Mouse (Mus musculus) lung, embryonic 15.5 days (tissue): ENCODE measurements around the gene Ccdc9b. TPM values are rescaled to one million over a fixed set of nuclear protein-coding genes. Genes with fewer than 3 reads are reported as not detected.

Experiments
- ATAC-seq: fragments of 200-750 bp; cut with Nextera tagmentation; 2 replicates; pipeline ENCODE4 v1.8.0; 2017; ENCODE audit warnings: moderate number of reproducible peaks, borderline replicate concordance; ENCODE audit not compliant: low FRiP score, low TSS enrichment; ENCODE audit errors: extremely low read depth
- H3K27ac ChIP-seq: fragments of 300-500 bp; sonication (generic); 2 replicates; pipeline ENCODE4 v1.5.1; 2015; ENCODE audit warnings: moderate library complexity, mild to moderate bottlenecking, inconsistent platforms
- H3K27me3 ChIP-seq: fragments of 300-500 bp; sonication (generic); 2 replicates; pipeline ENCODE4 v1.6.1; 2015; ENCODE audit warnings: inconsistent platforms
- H3K36me3 ChIP-seq: fragments of 300-500 bp; sonication (generic); 2 replicates; pipeline ENCODE4 v1.6.1; 2015; ENCODE audit warnings: inconsistent platforms
- H3K4me1 ChIP-seq: fragments of 300-500 bp; sonication (generic); 2 replicates; pipeline ENCODE4 v1.6.1; 2015; ENCODE audit warnings: inconsistent platforms
- H3K4me2 ChIP-seq: fragments of 300-500 bp; sonication (generic); 2 replicates; pipeline ENCODE4 v1.6.1; 2015; ENCODE audit warnings: inconsistent platforms, mild to moderate bottlenecking, moderate library complexity
- H3K4me3 ChIP-seq: fragments of 300-500 bp; sonication (generic); 2 replicates; pipeline ENCODE4 v1.5.1; 2015; ENCODE audit warnings: mild to moderate bottlenecking, inconsistent platforms
- H3K9ac ChIP-seq: fragments of 300-500 bp; sonication (generic); 2 replicates; pipeline ENCODE4 v1.6.1; 2015; ENCODE audit warnings: inconsistent platforms
- H3K9me3 ChIP-seq: fragments of 300-500 bp; sonication (generic); 2 replicates; pipeline ENCODE4 v1.6.1; 2016; ENCODE audit warnings: inconsistent platforms
- WGBS: fragments of 180-500 bp; shearing (Covaris S2); methylation state at CpG from one replicate; pipeline ENCODE4 v1.1.7; 2015; 5-methylcytosine and 5-hydroxymethylcytosine counted together
- polyA plus RNA-seq: library from polyadenylated mRNA; unstranded; fragments of >200 nt; fragmentation: Nextera tagmentation; extraction: Ambion mirVana; gene quantifications from 2 replicates; pipeline ENCODE4 v1.2.1, GENCODE M21; 2015

Ccdc9b gene
- 0.98 and 1.2 TPM in 2 replicates for polyA plus RNA-seq

- H3K4me1 ChIP-seq = peaks cover 39% of the 10 kb centered on the region
- H3K27ac ChIP-seq = peak within 1 kb of the TSS; percentile 91
- whole genome bisulfite sequencing = 6% methylated on average over 29 of the region's 29 CpGs
- H3K4me2 ChIP-seq = peak within 1 kb of the TSS; percentile 52
- no peaks in the 10 kb centered on the region for H3K9me3 ChIP-seq
- H3K36me3 ChIP-seq = no peaks in the 10 kb centered on the region
- peak; percentile 85 for ATAC-seq
- H3K9ac ChIP-seq = peak within 1 kb of the TSS; percentile 31
- peak within 1 kb of the TSS; percentile 21 for H3K4me3 ChIP-seq
- no peaks in the 10 kb centered on the region; the same call in 1 of the 2 replicates for H3K27me3 ChIP-seq
These were observed at the start of gene Ccdc9b for GRCm38 (mm10) chr2:118761906-118762783. TSS of gene Ccdc9b (minus strand) at chr2:118762661.

- H3K4me1 ChIP-seq = peaks cover 11% of the 10 kb centered on the region
- no peak overlapping the region for H3K9ac ChIP-seq
- ATAC-seq = no peak
- H3K4me2 ChIP-seq = no peak overlapping the region
- no peaks in the 10 kb centered on the region for H3K27me3 ChIP-seq
- H3K9me3 ChIP-seq = no peaks in the 10 kb centered on the region
- no peaks in the 10 kb centered on the region for H3K36me3 ChIP-seq
- no peak overlapping the region for H3K27ac ChIP-seq
- WGBS = 43% methylated on average over 2 of the region's 2 CpGs
- no peak overlapping the region for H3K4me3 ChIP-seq
These were observed 48.4 kb upstream of the Ccdc9b start for GRCm38 (mm10) chr2:118810861-118811260.

GRCm38 (mm10) chr2:118806860-118807259 is 44.4 kb upstream of the Ccdc9b start:
- 49% methylated on average over 4 of the region's 4 CpGs for WGBS
- Histone ChIP-seq H3K9me3 (no peaks in the 10 kb centered on the region), H3K4me3 (no peak overlapping the region), H3K4me1 (no peaks in the 10 kb centered on the region), H3K27me3 (no peaks in the 10 kb centered on the region), H3K36me3 (no peaks in the 10 kb centered on the region), H3K9ac (no peak overlapping the region), H3K4me2 (no peak overlapping the region), H3K27ac (no peak overlapping the region)
- ATAC-seq = no peak

GRCm38 (mm10) chr2:118805756-118806155 is 43.3 kb upstream of the Ccdc9b start:
- Histone ChIP-seq H3K36me3 (no peaks in the 10 kb centered on the region), H3K4me2 (no peak overlapping the region), H3K9me3 (no peaks in the 10 kb centered on the region), H3K27ac (no peak overlapping the region), H3K4me3 (no peak overlapping the region), H3K27me3 (no peaks in the 10 kb centered on the region), H3K4me1 (no peaks in the 10 kb centered on the region), H3K9ac (no peak overlapping the region)
- no peak for ATAC-seq
- WGBS = 16% methylated on average over 3 of the region's 3 CpGs

GRCm38 (mm10) chr2:118805137-118805536 is 42.7 kb upstream of the Ccdc9b start:
- H3K36me3 ChIP-seq = no peaks in the 10 kb centered on the region
- no peak overlapping the region for H3K27ac ChIP-seq
- H3K9ac ChIP-seq = no peak overlapping the region
- H3K27me3 ChIP-seq = no peaks in the 10 kb centered on the region
- H3K4me2 ChIP-seq = no peak overlapping the region
- H3K4me1 ChIP-seq = no peaks in the 10 kb centered on the region
- no peak for ATAC-seq
- WGBS = 29% methylated on average over 3 of the region's 3 CpGs
- no peak overlapping the region for H3K4me3 ChIP-seq
- no peaks in the 10 kb centered on the region for H3K9me3 ChIP-seq

GRCm38 (mm10) chr2:118804474-118804873 is 42.0 kb upstream of the Ccdc9b start:
- H3K27me3 ChIP-seq = no peaks in the 10 kb centered on the region
- no peaks in the 10 kb centered on the region for H3K4me1 ChIP-seq
- H3K9ac ChIP-seq = no peak overlapping the region
- H3K36me3 ChIP-seq = no peaks in the 10 kb centered on the region
- H3K4me3 ChIP-seq = no peak overlapping the region
- ATAC-seq = no peak
- H3K27ac ChIP-seq = no peak overlapping the region
- H3K4me2 ChIP-seq = no peak overlapping the region
- WGBS = 79% methylated on average over 2 of the region's 2 CpGs
- no peaks in the 10 kb centered on the region for H3K9me3 ChIP-seq

GRCm38 (mm10) chr2:118802542-118803118 is 40.2 kb upstream of the Ccdc9b start:
- no peak overlapping the region for H3K27ac ChIP-seq
- H3K4me2 ChIP-seq = no peak overlapping the region
- no peaks in the 10 kb centered on the region for H3K9me3 ChIP-seq
- no peaks in the 10 kb centered on the region for H3K27me3 ChIP-seq
- H3K36me3 ChIP-seq = no peaks in the 10 kb centered on the region
- no peaks in the 10 kb centered on the region for H3K4me1 ChIP-seq
- H3K9ac ChIP-seq = no peak overlapping the region
- 61% methylated on average over 4 of the region's 4 CpGs for whole genome bisulfite sequencing
- H3K4me3 ChIP-seq = no peak overlapping the region
- no peak for ATAC-seq

GRCm38 (mm10) chr2:118793636-118794035 is 31.2 kb upstream of the Ccdc9b start:
- 68% methylated on average over 4 of the region's 4 CpGs for WGBS

GRCm38 (mm10) chr2:118792259-118792613 is 29.8 kb upstream of the Ccdc9b start:
- 74% methylated on average over 4 of the region's 4 CpGs for WGBS
- Histone ChIP-seq H3K4me3 (no peak overlapping the region), H3K27me3 (peaks cover 3% of the 10 kb centered on the region; the same call in 1 of the 2 replicates), H3K9me3 (no peaks in the 10 kb centered on the region), H3K9ac (no peak overlapping the region), H3K4me1 (peaks cover 14% of the 10 kb centered on the region), H3K36me3 (no peaks in the 10 kb centered on the region), H3K27ac (no peak overlapping the region), H3K4me2 (no peak overlapping the region)
- no peak for ATAC-seq

More at GRCm38 (mm10) chr2:118793636-118794035, 31.2 kb upstream of the Ccdc9b start:
- Histone ChIP-seq H3K4me2 (no peak overlapping the region), H3K9ac (no peak overlapping the region), H3K36me3 (no peaks in the 10 kb centered on the region), H3K27ac (no peak overlapping the region), H3K4me1 (peaks cover 14% of the 10 kb centered on the region), H3K9me3 (no peaks in the 10 kb centered on the region), H3K4me3 (no peak overlapping the region), H3K27me3 (peaks cover 3% of the 10 kb centered on the region; the same call in 1 of the 2 replicates)
- no peak for ATAC-seq

GRCm38 (mm10) chr2:118791591-118792258 is 29.3 kb upstream of the Ccdc9b start:
- 86% methylated on average over 26 of the region's 26 CpGs for WGBS
- Histone ChIP-seq H3K4me2 (no peak overlapping the region), H3K27me3 (peaks cover 3% of the 10 kb centered on the region; the same call in 1 of the 2 replicates), H3K27ac (no peak overlapping the region), H3K4me3 (no peak overlapping the region), H3K9me3 (no peaks in the 10 kb centered on the region), H3K36me3 (no peaks in the 10 kb centered on the region), H3K9ac (no peak overlapping the region), H3K4me1 (peaks cover 14% of the 10 kb centered on the region)
- ATAC-seq = no peak

GRCm38 (mm10) chr2:118790551-118791525 is 28.4 kb upstream of the Ccdc9b start:
- no peaks in the 10 kb centered on the region for H3K36me3 ChIP-seq
- peak overlapping the region; percentile 27 for H3K4me3 ChIP-seq
- no peaks in the 10 kb centered on the region for H3K9me3 ChIP-seq
- peaks cover 3% of the 10 kb centered on the region; the same call in 1 of the 2 replicates for H3K27me3 ChIP-seq
- H3K4me2 ChIP-seq = peak overlapping the region; percentile 58
- H3K27ac ChIP-seq = no peak overlapping the region; the same call in 1 of the 2 replicates
- no peak overlapping the region for H3K9ac ChIP-seq
- peak; percentile 71 for ATAC-seq
- H3K4me1 ChIP-seq = peaks cover 14% of the 10 kb centered on the region
- WGBS = 20% methylated on average over 44 of the region's 44 CpGs
